Mouse (Mus musculus): Measurements from ENCODE around the gene Klk11.

Gene Klk11

GRCm38 (mm10) chr7:43796355-43796754 lies 22.0 kb downstream of the Klk11 start:
- no peak for DNase-seq (ENCODE audit: low read depth, low spot score)

- DNase-seq (ENCODE audit: low read depth, low spot score), result peak; percentile 51
These were observed 22.9 kb downstream of the Klk11 start, which contains the start of gene Klk8 for GRCm38 (mm10) chr7:43797333-43797769. Gene Klk8 (plus strand): TSS chr7:43797577.

- no peak for DNase-seq (ENCODE audit: low read depth, low spot score)
These were observed 23.5 kb downstream of the Klk11 start for GRCm38 (mm10) chr7:43797844-43798462.

GRCm38 (mm10) chr7:43799876-43800275 lies 25.5 kb downstream of the Klk11 start:
- DNase-seq (ENCODE audit: low read depth, low spot score), result peak; percentile 81

GRCm38 (mm10) chr7:43810994-43811393 lies 36.6 kb downstream of the Klk11 start, which contains the start of gene Klk7:
Gene Klk7 (plus strand): TSS chr7:43811294.
- DNase-seq (ENCODE audit: low read depth, low spot score), result no peak

GRCm38 (mm10) chr7:43815211-43815610 lies 40.8 kb downstream of the Klk11 start:
- no peak for DNase-seq (ENCODE audit: low read depth, low spot score)

- peak; percentile 86 for DNase-seq (ENCODE audit: low read depth, low spot score)
These were observed 42.3 kb downstream of the Klk11 start for GRCm38 (mm10) chr7:43816746-43817145.

- no peak for DNase-seq (ENCODE audit: low read depth, low spot score)
These were observed 47.2 kb downstream of the Klk11 start for GRCm38 (mm10) chr7:43821581-43821980.

- no peak for DNase-seq (ENCODE audit: low read depth, low spot score)
These were observed 49.8 kb downstream of the Klk11 start, which contains the start of gene Klk6 for GRCm38 (mm10) chr7:43824199-43824598. Gene Klk6 (plus strand): TSS chr7:43824499.

- DNase-seq (ENCODE audit: low read depth, low spot score), result no peak
These were observed 51.7 kb downstream of the Klk11 start for GRCm38 (mm10) chr7:43826056-43826455.

- DNase-seq (ENCODE audit: low read depth, low spot score), result no peak
These were observed 53.3 kb downstream of the Klk11 start for GRCm38 (mm10) chr7:43827706-43828105.

Measured in ZHBTc4 (cell line).